Mouse (Mus musculus) CH12.LX (cell line): ENCODE data around the gene Kcng3.

ENCODE experiments used
- CTCF ChIP-seq, 2 experiments: IDR thresholded peaks in 1 of 2; conservative IDR thresholded peaks in 1 of 2; 2 replicates each; pipeline ENCODE4 v1.5.1; 2011 to 2012; ENCODE audit warnings: low read depth in 2 of 2, low read length in 2 of 2, improper control_type of control experiment in 1 of 2, inconsistent platforms in 1 of 2, mild to moderate bottlenecking in 1 of 2, moderate library complexity in 1 of 2
- EP300 ChIP-seq: IDR thresholded peaks from 2 replicates; pipeline ENCODE4 v1.6.1; 2011; ENCODE audit warnings: low read length, improper control_type of control experiment
- GABPA ChIP-seq: IDR thresholded peaks from 2 replicates; pipeline ENCODE4 v1.6.1; 2012; ENCODE audit warnings: low read depth, low read length, improper control_type of control experiment, inconsistent platforms; ENCODE audit not compliant: insufficient replicate concordance
- HCFC1 ChIP-seq: IDR thresholded peaks from 2 replicates; pipeline ENCODE4 v1.6.1; 2012; ENCODE audit warnings: low read depth, mild to moderate bottlenecking, inconsistent platforms, low read length, improper control_type of control experiment
- MAZ ChIP-seq: IDR thresholded peaks from 2 replicates; pipeline ENCODE4 v1.6.1; 2012; ENCODE audit warnings: low read depth, mild to moderate bottlenecking, inconsistent platforms, low read length, improper control_type of control experiment, moderate library complexity
- MEF2A ChIP-seq: IDR thresholded peaks from 2 replicates; pipeline ENCODE4 v1.6.1; 2014; ENCODE audit warnings: low read depth, mild to moderate bottlenecking, inconsistent platforms, low read length, improper control_type of control experiment, borderline replicate concordance
- POLR2A ChIP-seq: IDR thresholded peaks from 2 replicates; pipeline ENCODE4 v1.6.1; 2011; ENCODE audit warnings: low read depth, mild to moderate bottlenecking, improper control_type of control experiment, low read length
- POLR2AphosphoS2 ChIP-seq: IDR thresholded peaks from 2 replicates; pipeline ENCODE4 v1.6.1; 2011; ENCODE audit warnings: low read depth, low read length, improper control_type of control experiment
- TCF12 ChIP-seq: IDR thresholded peaks from 2 replicates; pipeline ENCODE4 v1.6.1; 2014; ENCODE audit warnings: low read depth, mild to moderate bottlenecking, inconsistent platforms, low read length, improper control_type of control experiment
- USF1 ChIP-seq: IDR thresholded peaks from 2 replicates; pipeline ENCODE4 v1.6.1; 2014; ENCODE audit warnings: low read depth, mild to moderate bottlenecking, inconsistent platforms, low read length, improper control_type of control experiment
- ZC3H11A ChIP-seq: IDR thresholded peaks from 2 replicates; pipeline ENCODE4 v1.6.1; 2012; ENCODE audit warnings: low read depth, mild to moderate bottlenecking, inconsistent platforms, low read length, improper control_type of control experiment
- ZNF384 ChIP-seq: IDR thresholded peaks from 2 replicates; pipeline ENCODE4 v1.6.1; 2012; ENCODE audit warnings: low read depth, low read length, improper control_type of control experiment, inconsistent platforms

GRCm38 (mm10) chr17:83562153-83563010 lies 69.3 kb downstream of the Kcng3 start:
- TF ChIP-seq CTCF (conservative IDR thresholded peaks at IDR 0.05 in 1 of 2, IDR thresholded peaks at IDR 0.05 in 1 of 2; ENCODE audit: low read depth in 2 of 2, low read length in 2 of 2) (no peak), EP300 (no peak), ZNF384 (no peak), MEF2A (no peak), POLR2AphosphoS2 (no peak), HCFC1 (no peak), TCF12 (no peak), GABPA (no peak), USF1 (no peak), POLR2A (no peak), ZC3H11A (no peak), MAZ (no peak)
